Mouse (Mus musculus) hindbrain, embryonic 10.5 days (tissue): ENCODE data around the gene Klf1. TPM values are rescaled to one million over a fixed set of nuclear protein-coding genes. Genes with fewer than 3 reads are reported as not detected.
A peak's percentile ranks its signal among the peaks of the same experiment; 100 is the strongest.

Source experiments
- DNase-seq: peaks from one replicate; pipeline ENCODE4 v3.0.0-alpha.2; 2017; ENCODE audit warnings: low spot score
- H3K27ac ChIP-seq: fragments of 300-500 bp; sonication (generic); 2 replicates; pipeline ENCODE4 v1.5.1; 2016; ENCODE audit warnings: mild to moderate bottlenecking, moderate library complexity
- H3K27me3 ChIP-seq: fragments of 300-500 bp; sonication (generic); 2 replicates; pipeline ENCODE4 v1.6.1; 2016; ENCODE audit warnings: mild to moderate bottlenecking; ENCODE audit not compliant: poor library complexity, insufficient read depth, severe bottlenecking
- H3K36me3 ChIP-seq: fragments of 300-500 bp; sonication (generic); 2 replicates; pipeline ENCODE4 v1.6.1; 2016; ENCODE audit warnings: mild to moderate bottlenecking, moderate library complexity
- H3K4me1 ChIP-seq: fragments of 300-500 bp; sonication (generic); replicated peaks from 2 replicates; pipeline ENCODE4 v1.6.1; 2016; ENCODE audit warnings: mild to moderate bottlenecking
- H3K4me3 ChIP-seq: fragments of 300-500 bp; sonication (generic); 2 replicates; pipeline ENCODE4 v1.5.1; 2016; ENCODE audit warnings: mild to moderate bottlenecking, moderate library complexity
- H3K9me3 ChIP-seq: fragments of 300-500 bp; sonication (generic); 2 replicates; pipeline ENCODE4 v1.6.1; 2016; ENCODE audit warnings: mild to moderate bottlenecking, moderate library complexity
- WGBS: fragments of 180-500 bp; shearing (Covaris S2); methylation state at CpG from one replicate; pipeline ENCODE4 v1.1.7; 2016; 5-methylcytosine and 5-hydroxymethylcytosine counted together
- polyA plus RNA-seq: library from polyadenylated mRNA; unstranded; fragments of >200 nt; fragmentation: Nextera tagmentation; extraction: Ambion mirVana; gene quantifications from 2 replicates; pipeline ENCODE4 v1.2.1, GENCODE M21; 2016

Gene Klf1
- polyA plus RNA-seq, 1 experiment from 2014 or later = 18.2 TPM

DNA sequence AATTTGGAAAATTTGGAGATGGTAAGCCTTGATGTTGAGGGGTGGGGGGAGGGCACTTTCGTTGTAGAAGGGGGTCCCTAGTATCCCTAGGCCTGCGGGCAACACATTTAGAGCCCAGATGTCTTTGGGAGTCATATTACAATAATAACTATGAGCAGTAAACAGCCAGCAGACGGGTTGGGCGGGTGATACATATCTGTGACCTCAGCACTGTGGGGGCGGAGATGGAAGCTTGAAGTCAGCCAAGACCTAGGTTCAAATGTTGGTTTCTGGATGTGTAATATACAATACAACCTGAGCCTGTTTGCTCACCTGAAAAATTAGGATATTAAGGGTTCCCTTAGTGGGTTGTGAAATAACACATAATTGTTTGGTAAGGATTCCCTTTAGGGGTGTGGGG lies 8.2 kb downstream of the Klf1 start:
- 78% methylated on average over 5 of the region's 5 CpGs for WGBS
- H3K4me1 ChIP-seq = peaks cover 35% of the 10 kb centered on the region
- peaks cover 71% of the 10 kb centered on the region for H3K27me3 ChIP-seq
- DNase-seq = no peak
- no peak overlapping the region for H3K27ac ChIP-seq
- H3K9me3 ChIP-seq = 0 out of 2 replicates have a peak, but pooled peaks cover 5% of the 10 kb centered on the region
- no peak overlapping the region for H3K4me3 ChIP-seq
- H3K36me3 ChIP-seq = peaks cover 15% of the 10 kb centered on the region; the same call in 1 of the 2 replicates

- H3K27me3 ChIP-seq = peaks cover 71% of the 10 kb centered on the region
- DNase-seq = no peak
Measured at GRCm38 (mm10) chr8:84910551-84910950, 8.8 kb downstream of the Klf1 start.

GRCm38 (mm10) chr8:84911854-84912253 lies 10.1 kb downstream of the Klf1 start:
- Histone ChIP-seq H3K4me3 (peak overlapping the region; percentile 48; the same call in 1 of the 2 replicates), H3K4me1 (peaks cover 35% of the 10 kb centered on the region), H3K27ac (no peak overlapping the region), H3K36me3 (peaks cover 30% of the 10 kb centered on the region), H3K27me3 (peaks cover 81% of the 10 kb centered on the region), H3K9me3 (0 out of 2 replicates have a peak, but pooled peaks cover 5% of the 10 kb centered on the region)
- WGBS = 80% methylated on average over 9 of the region's 9 CpGs
- DNase-seq = no peak

More at GRCm38 (mm10) chr8:84910551-84910950, 8.8 kb downstream of the Klf1 start:
- 85% methylated on average over 6 of the region's 6 CpGs for WGBS
- Histone ChIP-seq H3K4me1 (peaks cover 35% of the 10 kb centered on the region), H3K36me3 (peaks cover 20% of the 10 kb centered on the region), H3K9me3 (0 out of 2 replicates have a peak, but pooled peaks cover 5% of the 10 kb centered on the region), H3K27ac (no peak overlapping the region), H3K4me3 (no peak overlapping the region)

- H3K4me1 ChIP-seq = peaks cover 35% of the 10 kb centered on the region
- 0 out of 2 replicates have a peak, but pooled peaks cover 5% of the 10 kb centered on the region for H3K9me3 ChIP-seq
- H3K36me3 ChIP-seq = peaks cover 33% of the 10 kb centered on the region
- 0 out of 2 replicates have a peak overlapping the region, but pooled peaks have one; percentile 13 for H3K27ac ChIP-seq
- H3K4me3 ChIP-seq = peak overlapping the region; percentile 48
- WGBS = 21% methylated on average over 27 of the region's 27 CpGs
- no peak for DNase-seq
- peaks cover 87% of the 10 kb centered on the region for H3K27me3 ChIP-seq
Measured at GRCm38 (mm10) chr8:84912391-84912790, 10.7 kb downstream of the Klf1 start.

GRCm38 (mm10) chr8:84912895-84913501 lies 11.3 kb downstream of the Klf1 start:
- 2% methylated on average over 55 of the region's 55 CpGs for WGBS
- DNase-seq = peak; percentile 64
- Histone ChIP-seq H3K4me1 (peaks cover 41% of the 10 kb centered on the region), H3K9me3 (0 out of 2 replicates have a peak, but pooled peaks cover 5% of the 10 kb centered on the region), H3K27me3 (peaks cover 93% of the 10 kb centered on the region), H3K4me3 (peak overlapping the region; percentile 48), H3K27ac (peak overlapping the region; percentile 13), H3K36me3 (peaks cover 37% of the 10 kb centered on the region)

GRCm38 (mm10) chr8:84913502-84913900 lies 11.8 kb downstream of the Klf1 start:
- peaks cover 39% of the 10 kb centered on the region for H3K4me1 ChIP-seq
- peaks cover 37% of the 10 kb centered on the region for H3K36me3 ChIP-seq
- DNase-seq = no peak
- H3K27ac ChIP-seq = peak overlapping the region; percentile 13; the same call in 1 of the 2 replicates
- 0 out of 2 replicates have a peak, but pooled peaks cover 5% of the 10 kb centered on the region for H3K9me3 ChIP-seq
- H3K27me3 ChIP-seq = peaks cover 98% of the 10 kb centered on the region
- H3K4me3 ChIP-seq = peak overlapping the region; percentile 48
- 16% methylated on average over 9 of the region's 9 CpGs for WGBS

- Histone ChIP-seq H3K4me3 (peak overlapping the region; percentile 48; the same call in 1 of the 2 replicates), H3K9me3 (0 out of 2 replicates have a peak, but pooled peaks cover 5% of the 10 kb centered on the region), H3K27me3 (peaks cover 99% of the 10 kb centered on the region), H3K4me1 (peaks cover 34% of the 10 kb centered on the region), H3K27ac (no peak overlapping the region), H3K36me3 (peaks cover 37% of the 10 kb centered on the region)
- DNase-seq = no peak
- WGBS = 32% methylated on average over 4 of the region's 4 CpGs
Measured at GRCm38 (mm10) chr8:84913960-84914359, 12.2 kb downstream of the Klf1 start.

- H3K4me3 ChIP-seq = no peak overlapping the region
- WGBS = 89% methylated on average over 8 of the region's 8 CpGs
- no peak for DNase-seq
- H3K27ac ChIP-seq = no peak overlapping the region
- H3K9me3 ChIP-seq = 0 out of 2 replicates have a peak, but pooled peaks cover 5% of the 10 kb centered on the region
- peaks cover 98% of the 10 kb centered on the region for H3K27me3 ChIP-seq
- H3K4me1 ChIP-seq = peaks cover 27% of the 10 kb centered on the region
- peaks cover 46% of the 10 kb centered on the region for H3K36me3 ChIP-seq
Measured at GRCm38 (mm10) chr8:84915269-84915668, 13.5 kb downstream of the Klf1 start.

- Histone ChIP-seq H3K4me1 (peaks cover 19% of the 10 kb centered on the region), H3K4me3 (no peak overlapping the region), H3K27me3 (peaks cover 81% of the 10 kb centered on the region), H3K9me3 (0 out of 2 replicates have a peak, but pooled peaks cover 5% of the 10 kb centered on the region), H3K36me3 (peaks cover 43% of the 10 kb centered on the region), H3K27ac (no peak overlapping the region)
- WGBS = 27% methylated on average over 20 of the region's 20 CpGs
- DNase-seq = no peak
Measured at GRCm38 (mm10) chr8:84917781-84918180, 16.1 kb downstream of the Klf1 start.

GRCm38 (mm10) chr8:84918646-84919045 lies 16.9 kb downstream of the Klf1 start:
- peaks cover 75% of the 10 kb centered on the region for H3K27me3 ChIP-seq
- peaks cover 10% of the 10 kb centered on the region for H3K4me1 ChIP-seq
- peaks cover 44% of the 10 kb centered on the region for H3K36me3 ChIP-seq
- no peak for DNase-seq
- no peak overlapping the region for H3K4me3 ChIP-seq
- 88% methylated on average over 15 of the region's 15 CpGs for WGBS
- no peak overlapping the region for H3K27ac ChIP-seq
- 0 out of 2 replicates have a peak, but pooled peaks cover 5% of the 10 kb centered on the region for H3K9me3 ChIP-seq

DNA sequence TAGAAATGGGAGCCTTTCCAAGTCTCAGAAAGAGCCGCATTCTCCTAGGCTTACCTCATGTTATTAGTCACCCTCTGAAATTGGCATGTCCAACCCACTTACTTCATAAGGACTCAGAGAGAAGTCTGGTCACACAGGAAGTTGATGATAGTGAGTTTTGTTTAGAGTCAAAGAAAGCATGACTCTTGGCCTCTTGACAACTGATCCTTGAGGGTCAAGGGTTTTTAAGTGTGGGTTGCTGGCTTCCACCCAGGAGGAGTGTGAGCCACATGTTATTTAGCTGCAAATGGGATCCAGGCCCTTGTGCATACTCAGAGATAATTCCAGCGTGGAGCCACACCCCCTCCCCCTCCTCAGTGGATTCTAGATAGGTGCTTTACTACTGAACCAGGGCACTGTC lies 19.9 kb downstream of the Klf1 start:
- no peak overlapping the region for H3K27ac ChIP-seq
- 87% methylated on average over 2 of the region's 2 CpGs for WGBS
- H3K4me1 ChIP-seq = peaks cover 7% of the 10 kb centered on the region
- DNase-seq = no peak
- peaks cover 32% of the 10 kb centered on the region for H3K36me3 ChIP-seq
- H3K9me3 ChIP-seq = no peaks in the 10 kb centered on the region
- H3K27me3 ChIP-seq = peaks cover 61% of the 10 kb centered on the region
- no peak overlapping the region for H3K4me3 ChIP-seq

- 75% methylated on average over 7 of the region's 7 CpGs for WGBS
- DNase-seq = no peak
- H3K9me3 ChIP-seq = no peaks in the 10 kb centered on the region
- no peak overlapping the region for H3K27ac ChIP-seq
- peaks cover 13% of the 10 kb centered on the region for H3K4me1 ChIP-seq
- H3K27me3 ChIP-seq = peaks cover 58% of the 10 kb centered on the region
- peaks cover 13% of the 10 kb centered on the region for H3K36me3 ChIP-seq
- H3K4me3 ChIP-seq = no peak overlapping the region
Measured at GRCm38 (mm10) chr8:84925557-84925956, 23.8 kb downstream of the Klf1 start.

- Histone ChIP-seq H3K4me3 (no peak overlapping the region), H3K36me3 (peaks cover 4% of the 10 kb centered on the region; the same call in 1 of the 2 replicates), H3K27ac (no peak overlapping the region), H3K4me1 (peaks cover 13% of the 10 kb centered on the region), H3K27me3 (peaks cover 71% of the 10 kb centered on the region), H3K9me3 (no peaks in the 10 kb centered on the region)
- DNase-seq = no peak
- WGBS = 86% methylated on average over 1 of the region's 1 CpGs
Measured at GRCm38 (mm10) chr8:84927513-84927912, 25.8 kb downstream of the Klf1 start.
